Mouse (Mus musculus) MEL (cell line): ENCODE results near the gene Cdc42. TPM values are rescaled to one million over a fixed set of nuclear protein-coding genes. Genes with fewer than 3 reads are reported as not detected.

ENCODE experiments used
- DNase-seq: peaks from one replicate; pipeline ENCODE4 v3.0.0; 2011; ENCODE audit warnings: low read depth, low spot score
- H3K27ac ChIP-seq: 2 replicates; pipeline ENCODE4 v1.5.1; 2012; ENCODE audit warnings: low read depth, mild to moderate bottlenecking, control low read depth, low read length, moderate library complexity; ENCODE audit not compliant: control insufficient read depth
- H3K27me3 ChIP-seq, 2 experiments: fragments of 150-350 bp in 1 of 2; sonication (generic) in 1 of 2; 2 replicates each; pipeline ENCODE4 v1.6.1; 2012; ENCODE audit warnings: low read length in 2 of 2, mild to moderate bottlenecking in 2 of 2, improper control_type of control experiment in 1 of 2, moderate library complexity in 1 of 2; ENCODE audit not compliant: insufficient read depth in 2 of 2, control insufficient read depth in 1 of 2
- H3K36me3 ChIP-seq, 2 experiments: 2 replicates each; pipeline ENCODE4 v1.6.1; 2012 to 2014; ENCODE audit warnings: low read length in 2 of 2, improper control_type of control experiment in 1 of 2, inconsistent platforms in 1 of 2, mild to moderate bottlenecking in 1 of 2; ENCODE audit not compliant: insufficient read depth in 2 of 2, control insufficient read depth in 1 of 2
- H3K4me1 ChIP-seq, 2 experiments: fragments of 150-350 bp in 1 of 2; sonication (generic) in 1 of 2; 2 replicates each; pipeline ENCODE4 v1.6.1; 2012; ENCODE audit warnings: low read length in 2 of 2, improper control_type of control experiment in 1 of 2, mild to moderate bottlenecking in 1 of 2; ENCODE audit not compliant: insufficient read depth in 2 of 2, control insufficient read depth in 1 of 2
- H3K4me3 ChIP-seq, 2 experiments: fragments of 150-350 bp in 1 of 2; sonication (generic) in 1 of 2; 2 replicates each; pipeline ENCODE4 v1.5.1; 2012; ENCODE audit warnings: low read depth in 2 of 2, low read length in 2 of 2, mild to moderate bottlenecking in 2 of 2, moderate library complexity in 2 of 2, control low read depth in 1 of 2, improper control_type of control experiment in 1 of 2; ENCODE audit not compliant: control insufficient read depth in 1 of 2, insufficient read depth in 1 of 2
- H3K79me2 ChIP-seq: 2 replicates; pipeline ENCODE4 v1.6.1; 2012; ENCODE audit warnings: mild to moderate bottlenecking, low read length, moderate library complexity; ENCODE audit not compliant: control insufficient read depth, poor library complexity, insufficient read depth
- H3K9ac ChIP-seq: 2 replicates; pipeline ENCODE4 v1.6.1; 2012; ENCODE audit warnings: low read depth, mild to moderate bottlenecking, control low read depth, low read length, moderate library complexity; ENCODE audit not compliant: control insufficient read depth, poor library complexity, severe bottlenecking
- H3K9me3 ChIP-seq: fragments of 150-350 bp; sonication (generic); replicated peaks from 2 replicates; pipeline ENCODE4 v1.6.1; 2012; ENCODE audit warnings: mild to moderate bottlenecking, low read length, improper control_type of control experiment, moderate library complexity; ENCODE audit not compliant: insufficient read depth
- BHLHE40 ChIP-seq: IDR thresholded peaks from 2 replicates; pipeline ENCODE4 v1.6.1; 2012; ENCODE audit warnings: low read depth, mild to moderate bottlenecking, inconsistent platforms, low read length, improper control_type of control experiment, borderline replicate concordance
- CHD1 ChIP-seq: IDR thresholded peaks from 2 replicates; pipeline ENCODE4 v1.6.1; 2012; ENCODE audit warnings: low read depth, mild to moderate bottlenecking, inconsistent platforms, low read length, improper control_type of control experiment
- CHD2 ChIP-seq: IDR thresholded peaks from 2 replicates; pipeline ENCODE4 v1.6.1; 2011; ENCODE audit warnings: low read length, improper control_type of control experiment
- CTCF ChIP-seq, 3 experiments: IDR thresholded peaks in 2 of 3; conservative IDR thresholded peaks in 1 of 3; 2 replicates each; pipeline ENCODE4 v1.5.1; 2011 to 2012; ENCODE audit warnings: low read length in 3 of 3, low read depth in 2 of 3, mild to moderate bottlenecking in 2 of 3, improper control_type of control experiment in 1 of 3, inconsistent platforms in 1 of 3, mixed read lengths in 1 of 3, moderate library complexity in 1 of 3; ENCODE audit not compliant: control insufficient read depth in 1 of 3, insufficient read depth in 1 of 3, poor library complexity in 1 of 3, severe bottlenecking in 1 of 3
- ELF1 ChIP-seq: IDR thresholded peaks from 2 replicates; pipeline ENCODE4 v1.6.1; 2014; ENCODE audit warnings: low read depth, mild to moderate bottlenecking, inconsistent platforms, low read length, improper control_type of control experiment, moderate library complexity
- GABPA ChIP-seq: IDR thresholded peaks from 2 replicates; pipeline ENCODE4 v1.6.1; 2012; ENCODE audit warnings: low read depth, mild to moderate bottlenecking, inconsistent platforms, low read length, improper control_type of control experiment, moderate library complexity
- KAT2A ChIP-seq: conservative IDR thresholded peaks from 2 replicates; pipeline ENCODE4 v1.6.1; 2012; ENCODE audit warnings: low read depth, low read length, improper control_type of control experiment, inconsistent platforms
- MAX ChIP-seq: IDR thresholded peaks from 2 replicates; pipeline ENCODE4 v1.6.1; 2011; ENCODE audit warnings: low read length, improper control_type of control experiment
- MYB ChIP-seq: IDR thresholded peaks from 2 replicates; pipeline ENCODE4 v1.6.1; 2011; ENCODE audit warnings: mild to moderate bottlenecking, low read depth, low read length, improper control_type of control experiment
- MYC ChIP-seq: IDR thresholded peaks from 2 replicates; pipeline ENCODE4 v1.6.1; 2011; ENCODE audit warnings: low read depth, mild to moderate bottlenecking, low read length, improper control_type of control experiment, moderate library complexity
- NELFE ChIP-seq: IDR thresholded peaks from 2 replicates; pipeline ENCODE4 v1.6.1; 2011; ENCODE audit warnings: low read depth, low read length, improper control_type of control experiment
- POLR2A ChIP-seq, 2 experiments: IDR thresholded peaks; 2 replicates each; pipeline ENCODE4 v1.6.1; 2011 to 2012; ENCODE audit warnings: low read length in 2 of 2, mild to moderate bottlenecking in 2 of 2, control low read depth in 1 of 2, improper control_type of control experiment in 1 of 2, low read depth in 1 of 2, moderate library complexity in 1 of 2; ENCODE audit not compliant: control insufficient read depth in 1 of 2, insufficient read depth in 1 of 2, poor library complexity in 1 of 2
- RAD21 ChIP-seq: IDR thresholded peaks from 2 replicates; pipeline ENCODE4 v1.6.1; 2011; ENCODE audit warnings: mild to moderate bottlenecking, low read depth, low read length, improper control_type of control experiment
- RCOR1 ChIP-seq: IDR thresholded peaks from 2 replicates; pipeline ENCODE4 v1.6.1; 2012; ENCODE audit warnings: low read depth, mild to moderate bottlenecking, inconsistent platforms, low read length, improper control_type of control experiment
- SIN3A ChIP-seq: IDR thresholded peaks from 2 replicates; pipeline ENCODE4 v1.6.1; 2012; ENCODE audit warnings: low read length, improper control_type of control experiment, inconsistent platforms
- SMC3 ChIP-seq: IDR thresholded peaks from 2 replicates; pipeline ENCODE4 v1.6.1; 2011; ENCODE audit warnings: low read depth, low read length, improper control_type of control experiment
- TAL1 ChIP-seq: IDR thresholded peaks from 2 replicates; pipeline ENCODE4 v1.6.1; 2012; ENCODE audit warnings: mild to moderate bottlenecking, inconsistent platforms, low read length, moderate library complexity, mixed read lengths
- TBP ChIP-seq: IDR thresholded peaks from 2 replicates; pipeline ENCODE4 v1.8.0; 2011; ENCODE audit warnings: low read depth, low read length, improper control_type of control experiment
- TCF12 ChIP-seq: IDR thresholded peaks from 2 replicates; pipeline ENCODE4 v1.6.1; 2014; ENCODE audit warnings: low read depth, mild to moderate bottlenecking, inconsistent platforms, low read length, improper control_type of control experiment, moderate library complexity
- ZC3H11A ChIP-seq: IDR thresholded peaks from 2 replicates; pipeline ENCODE4 v1.6.1; 2012; ENCODE audit warnings: low read depth, mild to moderate bottlenecking, inconsistent platforms, low read length, improper control_type of control experiment
- ZKSCAN1 ChIP-seq: IDR thresholded peaks from 2 replicates; pipeline ENCODE4 v1.6.1; 2012; ENCODE audit warnings: low read depth, mild to moderate bottlenecking, inconsistent platforms, low read length, improper control_type of control experiment, moderate library complexity
- ZNF384 ChIP-seq: IDR thresholded peaks from 2 replicates; pipeline ENCODE4 v1.6.1; 2012; ENCODE audit warnings: low read depth, mild to moderate bottlenecking, inconsistent platforms, low read length, improper control_type of control experiment
- polyA plus RNA-seq, 2 experiments: library from polyadenylated mRNA; stranded (reverse) in 1 of 2; unstranded in 1 of 2; fragments of >175 nt in 1 of 2; fragments of >200 nt in 1 of 2; gene quantifications; 2 replicates each; pipeline versions ENCODE4 v1.2.1 to v1.2.4; 2012; ENCODE audit warnings: low replicate concordance in 2 of 2, low read depth in 1 of 2; ENCODE audit not compliant: insufficient read length in 2 of 2, insufficient read depth in 1 of 2, missing spikeins in 1 of 2
- total RNA-seq: library from RNA; depleted of rRNA; stranded (reverse); fragments of 300-350 nt; gene quantifications from 2 replicates; pipeline ENCODE4 v1.2.3, GENCODE M21; 2012

The Cdc42 gene
- total and polyA plus RNA-seq, 3 experiments, result 117 to 203 (median 174) TPM

GRCm38 (mm10) chr4:137287818-137288217 is 69.7 kb downstream of the Cdc42 start:
- Histone ChIP-seq H3K36me3 (no peaks in the 10 kb centered on the region), H3K27ac (no peak overlapping the region), H3K9me3 (no peaks in the 10 kb centered on the region), H3K4me1 (no peaks in the 10 kb centered on the region), H3K27me3 (no peaks in the 10 kb centered on the region), H3K4me3 (no peak overlapping the region), H3K79me2 (no peaks in the 10 kb centered on the region), H3K9ac (no peak overlapping the region)
- TF ChIP-seq NELFE, result no peak
- TF ChIP-seq TCF12, result no peak
- TF ChIP-seq KAT2A, result no peak
- TF ChIP-seq SIN3A, result no peak
- TF ChIP-seq CTCF (IDR thresholded peaks at IDR 0.05 in 2 of 3, conservative IDR thresholded peaks at IDR 0.05 in 1 of 3; ENCODE audit: control insufficient read depth in 1 of 3, insufficient read depth in 1 of 3, low read depth in 2 of 3, low read length in 3 of 3, poor library complexity in 1 of 3, severe bottlenecking in 1 of 3), result peak; percentile 54 to 82 (median 59)
- peak; percentile 35; the same call in 1 of the 2 replicates for TF ChIP-seq ZC3H11A
- TF ChIP-seq CHD2, result no peak
- TF ChIP-seq ZKSCAN1, result no peak
- TF ChIP-seq SMC3, result peak; percentile 54
- no peak for TF ChIP-seq POLR2A (IDR thresholded peaks at IDR 0.05; ENCODE audit: control insufficient read depth in 1 of 2, insufficient read depth in 1 of 2, low read depth in 1 of 2, low read length in 2 of 2, poor library complexity in 1 of 2)
- TF ChIP-seq MAX, result no peak
- TF ChIP-seq RAD21, result peak; percentile 46
- DNase-seq, result no peak

GRCm38 (mm10) chr4:137287206-137287605 is 70.3 kb downstream of the Cdc42 start:
- DNase-seq, result no peak
- Histone ChIP-seq H3K36me3 (no peaks in the 10 kb centered on the region), H3K9me3 (no peaks in the 10 kb centered on the region), H3K4me3 (no peak overlapping the region), H3K9ac (no peak overlapping the region), H3K4me1 (no peaks in the 10 kb centered on the region), H3K27me3 (no peaks in the 10 kb centered on the region), H3K27ac (no peak overlapping the region), H3K79me2 (no peaks in the 10 kb centered on the region)
- TF ChIP-seq BHLHE40 (no peak), NELFE (no peak), MYB (no peak), SIN3A (no peak), ZNF384 (no peak), TBP (no peak), MYC (no peak), RCOR1 (no peak), ELF1 (no peak), TAL1 (no peak), CHD1 (no peak), GABPA (no peak), ZKSCAN1 (no peak), KAT2A (no peak)
